Mouse (Mus musculus) frontal cortex, adult (tissue): ENCODE measurements around the gene Evc.

Source experiments
- ATAC-seq: cut with Nextera tagmentation; 2 replicates; pipeline ENCODE4 v1.9.2; 2017; ENCODE audit warnings: mild to moderate bottlenecking, moderate library complexity, mixed read lengths; ENCODE audit not compliant: low TSS enrichment

Gene Evc

DNA sequence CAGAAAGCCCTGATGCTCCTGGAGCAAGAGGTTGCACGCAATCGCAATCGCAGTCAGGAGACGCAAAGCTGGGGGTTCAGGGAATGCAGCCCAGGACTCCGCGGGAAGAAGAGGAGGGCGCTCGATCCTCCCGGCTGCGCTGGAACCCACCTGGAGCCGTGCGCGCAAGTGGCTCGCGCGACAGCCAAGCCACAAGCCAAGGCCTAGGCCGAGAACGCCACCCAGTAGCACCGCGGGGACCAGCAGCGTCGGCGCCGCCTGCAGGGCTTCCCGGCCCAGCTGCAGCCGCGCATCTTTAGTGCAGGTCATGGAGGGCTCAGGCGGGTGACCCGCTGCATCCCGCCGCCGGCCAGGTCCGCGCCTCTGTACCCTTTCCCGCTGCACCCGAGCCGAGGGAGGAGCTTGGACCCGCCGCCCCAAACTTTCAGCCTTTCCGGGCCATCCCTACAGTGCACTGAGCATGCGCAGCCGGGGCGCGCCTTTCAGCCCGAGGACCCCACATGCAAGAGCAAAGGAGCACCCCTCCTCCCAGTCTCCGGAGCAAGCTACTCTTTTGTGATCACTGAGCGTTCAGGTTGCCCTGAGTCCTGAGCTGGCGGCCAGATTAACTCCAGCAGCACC lies at the start of gene Evc:
TSS of gene Evc (minus strand) at position 410 of the 621 bp plus-strand sequence.
- ATAC-seq = peak; percentile 41

DNA sequence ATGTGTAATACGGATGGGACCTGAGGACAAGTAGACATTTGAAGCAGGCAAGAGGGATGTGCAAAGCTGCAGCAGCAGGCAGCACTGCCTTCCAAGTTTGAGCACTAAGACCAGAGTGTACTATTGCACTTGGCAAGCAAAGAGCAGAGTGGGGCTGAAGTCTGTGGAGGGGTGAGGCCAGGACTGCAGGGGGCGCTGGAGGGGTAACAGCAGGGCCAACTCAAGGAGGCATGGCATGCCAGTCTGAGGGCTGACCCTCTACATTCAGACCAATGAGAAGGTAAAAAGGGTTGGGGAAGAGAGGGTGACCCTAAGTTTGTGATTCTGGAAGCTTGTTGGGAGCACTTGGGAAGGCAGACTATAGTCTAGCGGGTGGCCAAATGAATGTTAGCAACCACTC lies 46.9 kb upstream of the Evc start:
- no peak for ATAC-seq

DNA sequence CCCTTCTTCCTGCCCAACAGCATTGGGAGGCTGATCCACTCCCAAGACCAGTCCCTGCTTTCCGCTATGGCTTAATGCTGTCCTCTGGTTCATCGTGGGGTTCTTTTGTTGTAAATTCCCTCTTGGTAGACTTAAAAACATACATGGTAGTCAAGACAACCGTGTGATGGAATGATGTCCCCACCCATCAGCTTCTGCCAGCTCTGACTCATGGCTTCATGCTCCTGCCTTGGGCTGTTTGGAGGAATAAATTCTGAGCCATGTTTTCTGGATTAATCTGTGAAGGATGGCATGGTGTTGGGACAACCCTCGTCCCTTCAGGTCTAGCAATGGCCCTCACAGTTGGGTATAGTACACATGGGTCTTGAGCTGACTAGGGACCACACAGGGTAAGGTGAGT lies 43.9 kb upstream of the Evc start:
- 0 out of 2 replicates have a peak, but pooled peaks have one; percentile 38 for ATAC-seq

GRCm38 (mm10) chr5:37377376-37377775 lies 40.7 kb upstream of the Evc start:
- ATAC-seq = no peak

- peak; percentile 34; the same call in 1 of the 2 replicates for ATAC-seq
These were observed 32.1 kb upstream of the Evc start for GRCm38 (mm10) chr5:37368796-37369195.

- no peak for ATAC-seq
These were observed 29.1 kb upstream of the Evc start for GRCm38 (mm10) chr5:37365751-37366150.

DNA sequence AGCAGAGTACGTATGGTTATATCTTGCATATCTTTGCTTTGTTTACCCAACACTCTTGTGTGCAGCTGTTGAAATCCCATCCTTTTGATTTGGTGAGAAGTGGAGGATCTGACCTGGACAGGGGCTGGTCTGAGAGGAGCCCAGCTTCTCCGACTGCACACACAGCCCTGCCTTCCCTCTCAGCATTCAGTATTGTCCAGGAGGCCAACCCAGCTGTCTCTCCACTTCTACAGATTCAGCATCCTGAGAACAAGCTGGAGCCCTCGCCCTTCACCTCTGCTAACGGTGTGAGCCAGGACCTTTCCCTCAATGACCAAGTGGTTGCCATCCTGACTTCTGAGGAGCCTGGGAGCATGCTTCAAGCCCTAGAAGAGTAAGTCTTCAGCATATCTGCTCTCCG lies 26.6 kb upstream of the Evc start:
- ATAC-seq = no peak

GRCm38 (mm10) chr5:37362618-37363017 lies 25.9 kb upstream of the Evc start:
- ATAC-seq = no peak

DNA sequence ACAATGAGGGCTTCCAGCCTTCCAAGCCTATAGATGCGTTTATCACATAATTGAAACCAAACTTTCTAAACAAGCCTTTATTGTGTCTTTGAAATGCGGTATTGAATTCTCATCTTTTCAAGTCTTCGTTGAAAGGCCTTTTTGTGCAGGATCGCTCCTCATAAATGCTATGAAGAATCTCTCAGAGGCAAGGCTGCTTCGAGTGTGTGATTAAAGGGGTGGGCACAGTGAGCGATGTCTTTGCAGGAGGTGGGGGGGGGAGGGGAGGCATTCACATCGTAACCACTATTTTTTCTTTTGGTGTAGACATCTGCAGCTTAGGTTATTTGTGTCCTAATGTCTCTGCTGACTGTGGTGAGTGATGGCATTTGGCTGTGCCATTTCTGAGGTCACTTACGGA lies 19.3 kb upstream of the Evc start:
- ATAC-seq = no peak

GRCm38 (mm10) chr5:37354385-37354784 lies 17.7 kb upstream of the Evc start:
- ATAC-seq = 0 out of 2 replicates have a peak, but pooled peaks have one; percentile 65

DNA sequence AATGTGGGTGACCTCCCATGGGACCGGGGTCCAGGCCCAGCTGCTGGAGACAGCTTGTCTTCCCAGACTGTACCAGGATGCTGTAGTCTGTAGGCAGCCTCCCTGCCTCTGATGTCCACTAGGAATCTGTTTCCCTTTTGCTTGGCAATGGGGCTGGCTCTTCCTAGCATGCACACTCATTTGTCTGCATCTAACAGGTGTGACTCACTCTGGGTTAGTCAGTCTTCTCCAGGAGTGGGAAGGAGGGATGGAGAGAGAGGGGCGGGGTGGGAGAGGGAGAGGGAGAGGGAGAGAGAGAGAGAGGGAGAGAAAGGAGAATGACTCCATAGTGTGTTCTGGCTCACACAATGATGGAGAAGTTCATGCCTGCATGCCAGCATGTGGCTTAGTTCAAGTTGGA lies 15.1 kb upstream of the Evc start:
- ATAC-seq = peak; percentile 63

DNA sequence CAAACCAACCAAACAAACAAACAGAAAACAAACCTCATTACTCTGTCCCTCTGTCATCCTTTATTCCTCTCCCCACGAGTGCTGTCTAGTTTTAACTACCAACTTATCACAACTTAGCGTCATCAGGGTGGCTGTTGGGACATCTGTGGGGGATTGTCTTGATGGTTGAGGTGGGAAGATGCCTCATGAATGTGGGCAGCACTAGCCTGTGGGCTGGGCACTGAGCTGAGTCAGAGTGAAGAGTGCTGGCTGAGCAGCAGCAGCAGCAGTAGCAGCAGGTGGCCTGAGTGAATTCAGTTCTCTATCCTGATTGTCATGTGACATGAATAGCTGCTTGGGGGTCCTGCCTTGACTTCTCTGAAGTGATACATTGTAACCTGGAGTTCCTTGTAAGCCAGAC lies 7.3 kb upstream of the Evc start:
- ATAC-seq = peak; percentile 90

DNA sequence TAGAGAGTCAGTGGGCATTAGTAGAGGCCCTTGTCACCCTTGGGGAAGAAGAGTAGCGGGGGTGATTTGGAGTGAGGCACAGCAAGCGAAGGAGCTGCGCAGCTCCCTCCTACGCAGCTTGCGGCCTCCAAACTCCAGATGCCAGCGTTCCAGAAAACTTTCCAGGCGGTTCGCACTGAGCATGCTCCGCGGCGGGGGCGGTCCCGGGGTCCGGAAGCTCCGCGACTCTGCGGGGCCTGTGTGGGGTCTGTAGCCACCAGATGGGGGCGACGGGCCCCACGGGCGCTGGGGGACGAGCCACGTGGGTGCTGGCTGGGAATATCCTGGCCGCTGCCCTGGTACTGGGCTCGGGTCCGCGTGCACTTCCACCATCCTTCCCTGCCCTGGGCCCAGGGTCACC lies 1.6 kb upstream of the Evc start, which contains the start of gene Evc2:
TSS of gene Evc2 (plus strand) at position 212 of the 400 bp plus-strand sequence.
- peak; percentile 83 for ATAC-seq

GRCm38 (mm10) chr5:37337696-37338095 lies 1.0 kb upstream of the Evc start:
- no peak for ATAC-seq

DNA sequence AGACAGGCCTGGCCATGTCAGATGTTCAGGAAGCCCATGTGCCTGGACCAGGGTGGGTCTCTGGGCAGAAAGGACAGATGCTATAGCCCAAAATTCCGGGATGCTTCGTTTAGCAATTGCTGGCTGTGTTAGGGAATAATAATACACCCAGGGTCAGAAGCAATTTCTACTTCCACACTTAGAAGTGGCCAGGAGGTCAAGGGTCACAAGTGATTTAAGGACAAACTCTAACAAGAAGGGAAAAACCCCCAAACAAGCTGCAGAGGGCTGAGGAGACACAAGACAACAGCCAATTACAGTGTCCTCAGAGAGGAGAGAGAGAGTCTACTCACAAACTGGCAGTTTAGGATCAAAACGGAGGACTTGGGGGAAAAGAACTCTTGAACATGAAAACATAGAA lies 1.6 kb downstream of the Evc start:
- ATAC-seq = no peak

GRCm38 (mm10) chr5:37332066-37332465 lies 4.6 kb downstream of the Evc start:
- ATAC-seq = no peak

DNA sequence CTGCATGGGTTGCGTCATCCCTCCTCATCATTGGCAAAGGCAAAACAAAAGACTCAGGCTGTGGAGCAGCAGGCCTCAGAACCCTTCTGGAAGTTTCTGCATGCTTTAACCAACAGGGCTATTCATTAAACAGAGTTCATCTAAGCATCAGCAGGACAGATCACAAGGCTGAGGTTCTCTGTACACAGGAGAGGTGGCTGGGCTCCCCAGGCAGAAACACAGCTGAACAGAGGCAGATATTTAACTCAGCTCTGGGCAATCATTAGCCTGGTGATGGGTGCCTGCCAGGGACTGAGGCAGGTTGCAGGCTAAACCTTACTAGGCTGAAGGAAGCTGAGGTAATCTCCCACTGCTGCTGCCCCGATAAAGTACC lies 5.6 kb downstream of the Evc start:
- ATAC-seq = no peak

DNA sequence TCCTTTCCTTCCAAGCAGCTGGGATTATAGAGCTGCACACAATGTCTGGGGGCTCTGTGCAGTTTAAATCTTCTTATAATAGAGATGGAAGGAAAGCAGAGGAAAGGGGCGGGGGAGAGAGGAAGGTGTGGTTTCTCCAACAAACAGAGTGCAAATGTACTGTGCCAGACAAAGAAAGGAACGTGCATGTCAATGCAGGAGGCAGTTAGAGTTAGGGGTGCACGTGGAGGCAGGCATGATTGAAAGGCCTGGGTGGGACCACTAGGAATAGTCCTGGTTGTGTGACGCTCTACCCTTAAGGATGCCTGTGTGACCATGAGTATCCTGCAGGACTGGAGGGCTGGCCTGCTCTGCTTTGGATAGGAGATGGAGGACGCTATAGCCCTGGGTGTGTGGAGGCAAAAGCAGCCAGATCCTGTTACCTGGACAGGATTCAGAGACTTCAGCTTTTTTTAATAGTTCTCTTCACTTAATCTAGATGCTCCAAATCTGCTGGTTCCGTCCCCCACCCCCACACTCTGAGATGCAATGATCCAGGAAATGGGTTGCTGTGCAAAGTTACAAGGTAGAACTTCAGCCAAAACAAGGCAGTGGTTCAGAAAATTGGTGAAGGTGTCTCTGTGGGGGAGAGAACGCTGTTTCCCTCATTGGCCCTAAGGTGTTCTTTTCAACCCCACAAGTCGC lies 6.1 kb downstream of the Evc start:
- no peak for ATAC-seq

DNA sequence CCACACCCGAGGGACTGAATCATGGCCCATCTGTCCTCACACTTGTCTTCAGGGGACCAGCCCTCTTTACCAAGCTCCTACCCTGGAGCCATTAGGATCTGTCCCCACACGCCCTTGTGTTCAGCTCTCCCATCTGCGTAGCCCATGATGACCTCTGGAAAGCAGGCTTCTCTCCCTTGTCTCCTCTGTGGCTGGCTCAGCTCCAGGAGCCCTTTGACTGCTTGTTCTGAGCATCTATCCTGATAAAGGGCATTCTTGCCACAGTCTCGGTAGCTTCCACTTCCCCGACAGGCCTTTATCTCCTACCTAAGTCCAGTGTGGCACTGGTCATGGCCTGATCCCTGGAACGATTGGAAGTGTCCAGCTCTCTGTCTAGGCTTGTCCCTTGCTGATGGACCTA lies 10.0 kb downstream of the Evc start:
- ATAC-seq = no peak

DNA sequence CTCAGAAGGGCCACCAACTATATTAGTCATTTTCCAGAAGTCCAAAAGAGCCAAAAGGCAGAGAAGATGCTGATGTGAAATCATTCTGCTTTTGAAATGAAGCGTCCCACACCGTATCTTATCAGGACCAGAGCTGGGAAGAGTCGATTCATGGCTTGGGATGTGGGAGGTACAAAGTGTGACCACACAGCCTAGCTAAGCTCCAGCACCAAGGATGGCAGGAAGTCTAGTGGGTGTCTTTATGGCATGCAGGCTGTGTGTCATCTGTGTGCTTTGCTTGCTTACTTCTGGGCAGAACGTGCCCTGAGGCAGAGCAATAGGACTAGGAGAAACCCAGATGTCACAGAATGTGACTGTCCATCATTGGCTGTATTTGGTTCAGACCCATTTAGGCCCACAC lies 15.9 kb downstream of the Evc start:
- peak; percentile 91 for ATAC-seq

- ATAC-seq = peak; percentile 82
These were observed 16.5 kb downstream of the Evc start for GRCm38 (mm10) chr5:37320174-37320573.

DNA sequence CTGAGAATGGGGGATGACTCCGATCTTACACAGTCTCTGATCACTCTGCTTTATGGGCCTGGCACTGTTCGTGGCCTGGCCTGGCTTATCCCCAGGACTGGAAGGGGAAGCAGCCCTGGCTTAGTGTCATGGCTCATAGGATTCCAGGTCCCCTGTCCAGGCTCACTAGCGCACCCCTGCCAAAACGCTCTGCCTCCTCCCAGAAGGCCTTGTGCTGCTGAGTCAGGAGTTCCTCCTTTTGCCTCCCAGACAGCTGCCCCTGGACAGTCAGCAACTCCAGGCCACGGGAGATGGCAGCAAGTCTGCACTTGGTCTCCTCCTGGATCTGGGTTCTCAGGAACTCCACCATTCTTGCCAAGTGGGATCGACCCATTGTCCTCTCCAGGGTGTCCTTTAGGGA lies 18.0 kb downstream of the Evc start:
- no peak for ATAC-seq

DNA sequence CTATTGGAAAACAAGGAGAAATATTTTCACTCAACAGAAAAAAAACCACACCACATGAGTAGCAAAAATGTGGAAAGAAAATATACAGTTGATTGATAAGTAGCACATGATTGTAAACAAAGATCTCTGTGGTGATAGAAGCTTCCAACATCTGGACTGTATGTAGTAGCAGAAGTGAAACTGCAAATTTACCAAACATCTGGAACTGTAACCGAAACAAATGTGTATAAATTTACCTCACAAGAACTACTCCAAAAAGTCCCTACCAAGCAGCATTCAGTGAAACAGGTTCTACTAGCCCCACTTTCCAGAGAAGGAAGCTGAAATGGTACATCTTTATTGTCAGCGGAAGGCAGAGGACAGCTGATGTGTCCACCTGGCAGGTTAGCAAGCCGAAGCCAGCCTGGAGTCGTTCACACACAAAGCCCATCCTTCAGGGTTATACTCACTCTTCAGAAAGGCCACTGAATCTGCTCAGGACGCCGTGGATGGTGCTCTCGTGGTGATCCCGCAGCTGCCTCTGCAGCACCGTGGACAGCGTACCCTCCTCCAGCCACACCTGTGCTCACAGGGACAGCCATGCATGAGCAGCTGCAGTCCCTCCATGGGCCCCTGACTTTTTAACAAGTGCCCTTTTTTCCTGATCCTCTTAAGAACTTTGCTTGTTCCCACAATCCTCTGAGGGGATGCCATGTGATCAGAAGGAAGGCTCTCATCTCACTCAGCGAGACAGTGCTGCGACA lies 23.5 kb downstream of the Evc start:
- no peak for ATAC-seq
